Comparison of ENCODE assay signal across 8 mouse cellular contexts in the genomic region with DNA sequence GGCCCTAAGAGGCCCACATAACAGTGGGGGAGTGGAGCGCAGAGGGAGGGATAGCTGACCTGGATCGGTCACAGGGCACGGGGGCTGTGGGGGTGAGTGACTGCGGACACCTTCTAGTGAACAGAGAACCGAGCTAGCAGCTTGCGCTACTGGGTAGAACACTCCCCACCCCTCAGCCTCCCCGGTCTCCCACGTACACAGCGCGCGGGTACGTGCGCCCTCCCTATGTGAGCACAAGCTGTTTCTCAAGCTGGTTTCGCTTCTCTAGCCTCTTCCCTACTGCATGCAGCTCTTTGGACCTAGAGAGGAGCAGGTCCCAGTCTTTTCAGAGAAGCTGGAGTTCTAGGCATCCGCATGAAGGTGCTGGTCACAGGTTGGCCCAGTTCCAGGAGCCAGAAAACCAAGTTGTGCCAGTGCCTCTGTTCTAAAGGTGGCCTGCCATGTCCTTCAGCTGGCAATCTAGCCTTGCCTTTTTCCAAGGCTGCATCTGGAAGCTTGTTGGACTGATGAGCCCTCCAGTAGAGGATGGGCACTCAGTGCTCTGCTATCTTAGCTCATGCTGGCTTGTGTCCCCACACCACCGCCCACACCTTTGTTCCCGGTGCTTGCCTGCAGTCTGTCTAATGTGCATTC. TPM values are rescaled to one million over a fixed set of nuclear protein-coding genes. Genes with fewer than 3 reads are reported as not detected.
A peak's percentile ranks its signal among the peaks of the same experiment; 100 is the strongest.
DNase-seq lines count a peak whose midpoint lies in the region; ATAC-seq lines count a peak whose summit lies in the region.

No protein-coding gene starts in this region.

- peak overlapping the region; percentile 88 for H3K4me2 ChIP-seq in embryonic facial prominence, embryonic 14.5 days (ENCODE audit: low read depth, low read length)
- peak overlapping the region; percentile 95 for H3K4me2 ChIP-seq in heart, embryonic 11.5 days
- H3K4me2 ChIP-seq in kidney, embryonic 14.5 days (replicated peaks; ENCODE audit: low read depth, low read length): peak overlapping the region; percentile 74
- peak overlapping the region; percentile 82 for H3K4me2 ChIP-seq in limb, embryonic 13.5 days (replicated peaks)
- H3K4me2 ChIP-seq in midbrain, embryonic 14.5 days (ENCODE audit: low read length): peak overlapping the region; percentile 90

- WGBS in embryonic facial prominence, embryonic 14.5 days: 1% methylated on average over 17 of the region's 17 CpGs
- WGBS in heart, embryonic 11.5 days (ENCODE audit: insufficient replicate concordance): 2% methylated on average over 17 of the region's 17 CpGs
- 3% methylated on average over 17 of the region's 17 CpGs for WGBS in kidney, embryonic 14.5 days
- WGBS in limb, embryonic 13.5 days: 4% methylated on average over 17 of the region's 17 CpGs
- WGBS in midbrain, embryonic 14.5 days: 2% methylated on average over 17 of the region's 17 CpGs

- DNase-seq in gastrocnemius, adult 18-20 months (ENCODE audit: low spot score): peak; percentile 70
- DNase-seq in gastrocnemius, postnatal 25 days: no peak
- peak; percentile 86 for DNase-seq in embryonic facial prominence, embryonic 14.5 days (ENCODE audit: low spot score)
- peak; percentile 80 for DNase-seq in midbrain, embryonic 14.5 days
- DNase-seq in spleen, postnatal 36 days (ENCODE audit: low spot score in 2 of 2): peak; percentile 80 to 82

- peak overlapping the region; percentile 98 for H3K27ac ChIP-seq in embryonic facial prominence, embryonic 14.5 days (replicated peaks; ENCODE audit: low read depth, low read length)
- H3K27ac ChIP-seq in heart, embryonic 11.5 days (ENCODE audit: low read depth, low read length): peak overlapping the region; percentile 99
- peak overlapping the region; percentile 99 for H3K27ac ChIP-seq in kidney, embryonic 14.5 days (ENCODE audit: low read depth, low read length)
- H3K27ac ChIP-seq in limb, embryonic 13.5 days: peak overlapping the region; percentile 98
- peak overlapping the region; percentile 99 for H3K27ac ChIP-seq in midbrain, embryonic 14.5 days (replicated peaks; ENCODE audit: low read depth, low read length)

- H3K36me3 ChIP-seq in embryonic facial prominence, embryonic 14.5 days (ENCODE audit: control insufficient read depth, insufficient read depth, low read length): peaks cover 30% of the 10 kb centered on the region
- H3K36me3 ChIP-seq in heart, embryonic 11.5 days (ENCODE audit: control insufficient read depth, insufficient read depth, low read length): peaks cover 22% of the 10 kb centered on the region
- peaks cover 28% of the 10 kb centered on the region for H3K36me3 ChIP-seq in kidney, embryonic 14.5 days (ENCODE audit: control insufficient read depth, insufficient read depth, low read length)
- peaks cover 25% of the 10 kb centered on the region for H3K36me3 ChIP-seq in limb, embryonic 13.5 days
- peaks cover 23% of the 10 kb centered on the region for H3K36me3 ChIP-seq in midbrain, embryonic 14.5 days (ENCODE audit: control insufficient read depth, insufficient read depth, low read length)

- peaks cover 12% of the 10 kb centered on the region for H3K4me1 ChIP-seq in embryonic facial prominence, embryonic 14.5 days (ENCODE audit: control insufficient read depth, insufficient read depth, low read length)
- H3K4me1 ChIP-seq in heart, embryonic 11.5 days (ENCODE audit: control insufficient read depth, insufficient read depth, low read length): peaks cover 23% of the 10 kb centered on the region
- peaks cover 20% of the 10 kb centered on the region; the same call in 1 of the 2 replicates for H3K4me1 ChIP-seq in kidney, embryonic 14.5 days (ENCODE audit: control insufficient read depth, insufficient read depth, low read length)
- H3K4me1 ChIP-seq in limb, embryonic 13.5 days: peaks cover 34% of the 10 kb centered on the region
- peaks cover 13% of the 10 kb centered on the region; the same call in 1 of the 2 replicates for H3K4me1 ChIP-seq in midbrain, embryonic 14.5 days (ENCODE audit: control insufficient read depth, insufficient read depth, low read length)

- H3K9ac ChIP-seq in embryonic facial prominence, embryonic 14.5 days (ENCODE audit: low read depth, low read length): peak overlapping the region; percentile 100
- H3K9ac ChIP-seq in heart, embryonic 11.5 days (ENCODE audit: low read depth, low read length): peak overlapping the region; percentile 100
- H3K9ac ChIP-seq in kidney, embryonic 14.5 days (ENCODE audit: low read depth, low read length): peak overlapping the region; percentile 100
- peak overlapping the region; percentile 88 for H3K9ac ChIP-seq in limb, embryonic 13.5 days
- peak overlapping the region; percentile 98 for H3K9ac ChIP-seq in midbrain, embryonic 14.5 days (replicated peaks; ENCODE audit: low read length)

- peak overlapping the region; percentile 100 for H3K4me3 ChIP-seq in embryonic facial prominence, embryonic 14.5 days (ENCODE audit: low read depth, low read length)
- peak overlapping the region; percentile 100 for H3K4me3 ChIP-seq in heart, embryonic 11.5 days (ENCODE audit: low read depth, low read length)
- H3K4me3 ChIP-seq in kidney, embryonic 14.5 days (ENCODE audit: low read length): peak overlapping the region; percentile 100
- H3K4me3 ChIP-seq in limb, embryonic 13.5 days: peak overlapping the region; percentile 100
- peak overlapping the region; percentile 100 for H3K4me3 ChIP-seq in midbrain, embryonic 14.5 days (replicated peaks; ENCODE audit: low read depth, low read length)

- no peaks in the 10 kb centered on the region for H3K9me3 ChIP-seq in embryonic facial prominence, embryonic 14.5 days (ENCODE audit: control insufficient read depth, low read length)
- no peaks in the 10 kb centered on the region for H3K9me3 ChIP-seq in heart, embryonic 11.5 days (replicated peaks; ENCODE audit: control insufficient read depth, low read length)
- H3K9me3 ChIP-seq in kidney, embryonic 14.5 days (ENCODE audit: control insufficient read depth, low read length): no peaks in the 10 kb centered on the region
- no peaks in the 10 kb centered on the region for H3K9me3 ChIP-seq in limb, embryonic 13.5 days
- H3K9me3 ChIP-seq in midbrain, embryonic 14.5 days (ENCODE audit: control insufficient read depth, low read length): no peaks in the 10 kb centered on the region

- ATAC-seq in embryonic facial prominence, embryonic 14.5 days (ENCODE audit: low read depth): peak; percentile 41
- ATAC-seq in heart, embryonic 11.5 days (replicated peaks; ENCODE audit: insufficient number of reproducible peaks, low FRiP score, low TSS enrichment): peak; percentile 2; the same call in 1 of the 2 replicates
- ATAC-seq in kidney, embryonic 14.5 days (ENCODE audit: low FRiP score, low TSS enrichment): peak; percentile 41
- ATAC-seq in limb, embryonic 13.5 days (ENCODE audit: low FRiP score, low read depth): peak; percentile 35
- peak; percentile 48 for ATAC-seq in midbrain, embryonic 14.5 days (ENCODE audit: low FRiP score, low TSS enrichment)

- no peaks in the 10 kb centered on the region for H3K27me3 ChIP-seq in embryonic facial prominence, embryonic 14.5 days (replicated peaks; ENCODE audit: control insufficient read depth, insufficient read depth, low read length)
- H3K27me3 ChIP-seq in heart, embryonic 11.5 days (ENCODE audit: control insufficient read depth, insufficient read depth, low read length): no peaks in the 10 kb centered on the region
- H3K27me3 ChIP-seq in kidney, embryonic 14.5 days (ENCODE audit: control insufficient read depth, insufficient read depth, low read length): no peaks in the 10 kb centered on the region
- H3K27me3 ChIP-seq in limb, embryonic 13.5 days: no peaks in the 10 kb centered on the region
- H3K27me3 ChIP-seq in midbrain, embryonic 14.5 days (ENCODE audit: control insufficient read depth, insufficient read depth, low read length): no peaks in the 10 kb centered on the region

RNA-seq across cellular contexts. Expression of a gene that starts 1.2 kb away (rescaled TPM):
- 1,000 to 10,000 TPM; 1,074 to 1,224 TPM for total RNA-seq in gastrocnemius, adult 18-20 months (2021)
- total RNA-seq in gastrocnemius, postnatal 25 days (2021): 100 to 1,000 TPM; 839 to 859 TPM
- polyA plus RNA-seq in embryonic facial prominence, embryonic 14.5 days (2014; fragmentation: Nextera tagmentation; extraction: Ambion mirVana): 1,431 and 1,467 TPM in 2 replicates
- 1,458 and 1,495 TPM in 2 replicates for polyA plus RNA-seq in heart, embryonic 11.5 days (2014; fragmentation: Nextera tagmentation; extraction: Ambion mirVana)
- 1,653 and 1,961 TPM in 2 replicates for polyA plus RNA-seq in kidney, embryonic 14.5 days (2014; fragmentation: Nextera tagmentation; extraction: Ambion mirVana)
- 1,635 and 1,682 TPM in 2 replicates for polyA plus RNA-seq in limb, embryonic 13.5 days (2015; fragmentation: Nextera tagmentation; extraction: Ambion mirVana)
- 1,248 and 1,388 TPM in 2 replicates for polyA plus RNA-seq in midbrain, embryonic 14.5 days (2014; fragmentation: Nextera tagmentation; extraction: Ambion mirVana)

RNA-seq across cellular contexts. Expression of a gene that starts 10.6 kb away (rescaled TPM):
- total RNA-seq in gastrocnemius, adult 18-20 months (2021): 10 to 100 TPM; 16.2 to 17.7 TPM
- 10 to 100 TPM; 17.5 to 21.5 TPM for total RNA-seq in gastrocnemius, postnatal 25 days (2021)
- 139 and 143 TPM in 2 replicates for polyA plus RNA-seq in embryonic facial prominence, embryonic 14.5 days (2014; fragmentation: Nextera tagmentation; extraction: Ambion mirVana)
- polyA plus RNA-seq in heart, embryonic 11.5 days (2014; fragmentation: Nextera tagmentation; extraction: Ambion mirVana): 87.2 and 91.0 TPM in 2 replicates
- 122 and 140 TPM in 2 replicates for polyA plus RNA-seq in kidney, embryonic 14.5 days (2014; fragmentation: Nextera tagmentation; extraction: Ambion mirVana)
- polyA plus RNA-seq in limb, embryonic 13.5 days (2015; fragmentation: Nextera tagmentation; extraction: Ambion mirVana): 114 and 127 TPM in 2 replicates
- polyA plus RNA-seq in midbrain, embryonic 14.5 days (2014; fragmentation: Nextera tagmentation; extraction: Ambion mirVana): 73.0 and 77.1 TPM in 2 replicates

RNA-seq across cellular contexts. Expression of a gene that starts 18.7 kb away (rescaled TPM):
- under 1 TPM; 0.30 to 0.47 TPM for total RNA-seq in gastrocnemius, adult 18-20 months (2021)
- total RNA-seq in gastrocnemius, postnatal 25 days (2021): under 1 TPM; 0.48 to 0.69 TPM
- 4.3 and 4.7 TPM in 2 replicates for polyA plus RNA-seq in embryonic facial prominence, embryonic 14.5 days (2014; fragmentation: Nextera tagmentation; extraction: Ambion mirVana)
- 2.4 TPM in 2 replicates for polyA plus RNA-seq in heart, embryonic 11.5 days (2014; fragmentation: Nextera tagmentation; extraction: Ambion mirVana)
- 3.5 and 4.8 TPM in 2 replicates for polyA plus RNA-seq in kidney, embryonic 14.5 days (2014; fragmentation: Nextera tagmentation; extraction: Ambion mirVana)
- 6.2 and 6.3 TPM in 2 replicates for polyA plus RNA-seq in limb, embryonic 13.5 days (2015; fragmentation: Nextera tagmentation; extraction: Ambion mirVana)
- 4.2 and 4.9 TPM in 2 replicates for polyA plus RNA-seq in midbrain, embryonic 14.5 days (2014; fragmentation: Nextera tagmentation; extraction: Ambion mirVana)

RNA-seq across cellular contexts. Expression of a gene that starts 24.8 kb away (rescaled TPM):
- not detected for total RNA-seq in gastrocnemius, adult 18-20 months (2021)
- total RNA-seq in gastrocnemius, postnatal 25 days (2021): not detected
- 1.7 and 2.8 TPM in 2 replicates for polyA plus RNA-seq in embryonic facial prominence, embryonic 14.5 days (2014; fragmentation: Nextera tagmentation; extraction: Ambion mirVana)
- polyA plus RNA-seq in heart, embryonic 11.5 days (2014; fragmentation: Nextera tagmentation; extraction: Ambion mirVana): 1.00 and 1.0 TPM in 2 replicates
- 1.7 and 2.0 TPM in 2 replicates for polyA plus RNA-seq in kidney, embryonic 14.5 days (2014; fragmentation: Nextera tagmentation; extraction: Ambion mirVana)
- 10.0 and 10.5 TPM in 2 replicates for polyA plus RNA-seq in limb, embryonic 13.5 days (2015; fragmentation: Nextera tagmentation; extraction: Ambion mirVana)
- 20.4 and 24.1 TPM in 2 replicates for polyA plus RNA-seq in midbrain, embryonic 14.5 days (2014; fragmentation: Nextera tagmentation; extraction: Ambion mirVana)

RNA-seq across cellular contexts. Expression of a gene that starts 25.2 kb away (rescaled TPM):
- 10 to 100 TPM; 31.9 to 32.4 TPM for total RNA-seq in gastrocnemius, adult 18-20 months (2021)
- total RNA-seq in gastrocnemius, postnatal 25 days (2021): 10 to 100 TPM; 41.4 to 42.2 TPM
- polyA plus RNA-seq in embryonic facial prominence, embryonic 14.5 days (2014; fragmentation: Nextera tagmentation; extraction: Ambion mirVana): 96.5 and 110 TPM in 2 replicates
- polyA plus RNA-seq in heart, embryonic 11.5 days (2014; fragmentation: Nextera tagmentation; extraction: Ambion mirVana): 52.7 and 61.2 TPM in 2 replicates
- polyA plus RNA-seq in kidney, embryonic 14.5 days (2014; fragmentation: Nextera tagmentation; extraction: Ambion mirVana): 61.4 and 83.5 TPM in 2 replicates
- 74.0 and 83.4 TPM in 2 replicates for polyA plus RNA-seq in limb, embryonic 13.5 days (2015; fragmentation: Nextera tagmentation; extraction: Ambion mirVana)
- polyA plus RNA-seq in midbrain, embryonic 14.5 days (2014; fragmentation: Nextera tagmentation; extraction: Ambion mirVana): 21.2 and 33.2 TPM in 2 replicates
